Mouse (Mus musculus): ENCODE measurements at regions not wholly inside any gene's neighbourhood (a gene's known extent, or its start where the extent isn't known, plus 50 kb on each side); places are given as distances from the start of the nearest gene placed in this dataset.

DNA sequence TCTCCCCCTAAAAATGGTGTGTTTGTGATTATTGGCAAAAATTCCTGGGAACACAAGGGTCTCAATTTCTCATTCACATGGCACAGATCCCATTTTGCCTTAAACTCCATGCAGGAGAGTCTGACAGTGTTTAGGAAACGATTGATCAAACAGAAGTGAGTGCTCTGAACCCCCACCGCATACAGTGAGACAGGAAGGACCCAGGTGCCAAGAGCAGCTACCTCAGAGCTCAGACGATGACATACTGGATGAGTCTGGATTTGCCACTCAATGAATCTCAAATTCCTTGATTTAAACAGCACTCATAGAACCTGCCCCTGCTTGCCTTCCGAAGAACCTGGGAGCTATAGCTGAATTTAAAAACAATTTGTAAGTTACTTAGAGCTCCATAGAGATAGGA lies 129.6 kb upstream of the Gdnf start:
- TF ChIP-seq CTCF (IDR thresholded peaks at IDR 0.05; ENCODE audit: insufficient read depth, low read depth, low read length) = no peak
- no peak for TF ChIP-seq POLR2A (IDR thresholded peaks at IDR 0.05; ENCODE audit: insufficient read depth, low read depth, low read length)

Data from olfactory bulb, adult 2 months (tissue).